Mouse (Mus musculus) common myeloid progenitor, adult 5-6 weeks (primary cell): Measurements from ENCODE around the gene Samd15. TPM values are rescaled to one million over a fixed set of nuclear protein-coding genes. Genes with fewer than 3 reads are reported as not detected.

ENCODE experiments used
- ATAC-seq: replicated peaks from 2 replicates; pipeline ENCODE4 v1.8.0; 2016; ENCODE audit warnings: low read depth, mild to moderate bottlenecking, moderate TSS enrichment, inconsistent platforms; ENCODE audit not compliant: poor library complexity, severe bottlenecking
- total RNA-seq: library from RNA; stranded (forward); fragments of 200-1000, 187-1606 nt; gene quantifications from 2 replicates; pipeline ENCODE4 v1.2.3, GENCODE M21; 2017

Samd15 gene
- total RNA-seq, 1 experiment from 2014 or later, result 2.1 TPM

- ATAC-seq, result no peak
Observed at GRCm38 (mm10) chr12:87226801-87227200, 27.3 kb downstream of the Samd15 start.

DNA sequence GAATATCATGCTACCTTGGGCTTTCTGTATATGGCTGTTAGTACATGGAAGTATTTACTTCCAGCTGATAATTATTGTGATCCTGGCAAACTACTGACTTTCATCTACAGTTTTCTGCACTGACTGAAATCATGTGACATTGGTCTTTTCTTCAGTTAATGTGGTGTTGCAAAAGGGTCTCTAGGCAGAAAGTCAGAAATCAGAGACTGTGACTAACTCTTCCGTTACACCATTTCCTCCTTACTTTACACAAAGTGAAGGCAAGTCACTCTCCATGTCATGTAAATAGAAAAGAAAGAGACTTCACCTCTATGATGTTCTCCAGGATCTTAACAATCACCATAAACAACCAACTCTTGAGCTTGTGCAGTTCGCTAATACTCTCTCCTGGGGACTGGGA is 30.1 kb downstream of the Samd15 start:
- ATAC-seq, result no peak

DNA sequence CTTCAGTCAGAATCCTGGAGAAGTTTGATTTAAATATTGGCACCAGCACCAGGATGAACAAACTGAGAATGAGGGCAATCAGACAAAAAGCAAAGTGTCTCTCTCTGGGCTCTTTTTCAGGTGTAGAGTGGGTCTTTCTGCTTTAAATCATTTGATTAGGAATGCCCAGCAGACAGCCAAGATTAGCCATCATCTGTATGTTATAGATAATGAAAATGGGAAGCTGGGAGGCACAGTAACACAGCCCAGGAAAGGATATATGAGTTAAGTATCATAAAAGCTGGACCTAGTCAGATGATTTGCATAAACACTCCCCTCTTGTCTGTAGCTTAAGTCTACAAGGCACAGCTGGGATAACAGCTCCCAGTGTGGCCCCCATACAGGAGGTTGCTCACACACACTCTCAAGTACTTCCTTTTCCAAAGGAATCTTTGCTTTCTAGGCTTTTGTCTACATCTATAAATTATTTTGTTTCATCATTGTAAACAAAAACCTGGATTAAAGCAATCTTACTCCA is 30.9 kb downstream of the Samd15 start:
- no peak for ATAC-seq

DNA sequence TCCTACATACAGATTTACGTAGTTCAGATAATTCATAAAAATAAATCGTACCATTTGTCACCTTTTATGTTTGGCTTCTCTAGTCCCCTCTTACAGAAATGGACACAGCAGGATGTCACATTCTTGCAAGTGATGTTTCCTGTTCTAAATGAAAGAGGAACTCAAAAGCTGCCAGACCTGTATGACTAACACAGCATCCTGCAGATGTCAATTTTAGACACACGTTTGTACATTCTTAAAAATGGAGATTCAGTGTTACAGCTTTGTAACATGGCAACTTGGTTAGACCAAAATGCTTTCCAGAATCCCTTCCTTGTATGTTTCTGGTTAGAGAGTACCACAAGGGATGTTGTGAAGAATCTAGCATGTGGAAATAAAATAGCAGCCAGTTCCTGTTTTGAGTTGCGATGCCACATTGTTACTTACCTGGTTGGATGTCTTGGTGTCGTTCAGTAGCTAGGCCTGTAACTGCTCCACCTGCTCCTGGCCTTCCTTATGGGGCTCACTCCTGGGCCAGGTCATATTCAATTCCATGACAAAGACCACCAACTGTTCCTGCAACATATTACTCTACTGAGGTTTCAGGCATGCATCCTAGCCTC is 37.5 kb downstream of the Samd15 start:
- peak; percentile 81 for ATAC-seq

GRCm38 (mm10) chr12:87238632-87239031 is 39.1 kb downstream of the Samd15 start, which contains the start of gene Noxred1:
Gene Noxred1, minus strand, starts transcription at chr12:87238732.
- ATAC-seq, result no peak

GRCm38 (mm10) chr12:87250161-87250560 is 50.6 kb downstream of the Samd15 start:
- ATAC-seq, result no peak

- ATAC-seq, result no peak
Observed at GRCm38 (mm10) chr12:87253878-87254277, 54.4 kb downstream of the Samd15 start.

DNA sequence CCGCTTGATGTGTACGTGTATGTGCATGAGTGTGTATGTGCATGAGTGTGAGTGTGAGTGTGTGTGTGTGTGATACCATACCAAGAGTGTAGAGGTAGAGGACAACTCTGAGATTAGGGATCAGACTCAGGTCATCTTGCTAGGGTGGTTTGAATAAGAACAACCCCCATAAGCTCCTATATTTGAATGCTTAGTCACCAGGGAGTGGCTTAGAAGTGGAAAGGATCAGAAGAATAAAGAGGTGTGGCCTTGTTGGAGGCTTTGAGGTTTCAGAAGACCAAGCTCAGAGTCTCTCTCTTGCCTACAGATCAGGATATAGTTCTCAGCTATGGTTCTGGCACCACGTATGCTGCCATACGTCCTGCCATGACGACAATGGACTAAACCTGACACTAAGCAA is 57.1 kb downstream of the Samd15 start:
- peak; percentile 42 for ATAC-seq

DNA sequence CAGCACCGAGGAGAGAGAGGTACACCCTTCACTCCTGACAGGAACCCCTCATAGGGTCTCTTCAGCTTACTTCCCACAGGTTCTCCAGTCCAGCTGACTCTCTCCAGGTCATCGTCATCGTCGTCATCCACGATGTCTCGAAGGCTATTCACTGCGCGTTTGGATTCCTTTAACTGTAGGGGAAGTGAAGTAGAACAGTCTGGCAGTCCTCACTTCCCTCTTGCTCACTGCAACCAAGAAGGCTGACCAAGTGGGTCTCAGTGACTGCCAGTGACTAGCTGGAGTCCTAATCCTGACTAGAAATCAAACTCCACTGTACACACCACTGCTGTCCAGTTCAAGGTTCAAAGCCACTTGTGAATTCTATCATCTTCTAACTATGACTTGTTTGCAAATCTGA is 61.0 kb downstream of the Samd15 start:
- ATAC-seq, result no peak

Other genes with a start within 250 kb of the Samd15 start
- gene Zdhhc22, start 209.3 kb upstream of the Samd15 start, total RNA-seq, result not detected in 2 replicates
- gene Tmem63c, start 178.4 kb upstream of the Samd15 start, total RNA-seq, result not detected in 2 replicates
- gene Ngb, start 97.2 kb upstream of the Samd15 start, total RNA-seq, result not detected in 2 replicates
- gene Gstz1, start 52.6 kb upstream of the Samd15 start, total RNA-seq, result 18.1 and 19.7 TPM in 2 replicates
- 7.9 and 9.7 TPM in 2 replicates for gene Pomt2, start 51.8 kb upstream of the Samd15 start, total RNA-seq
- 8.1 TPM in 2 replicates for gene Tmed8, start 731 bp downstream of the Samd15 start, total RNA-seq
- gene Noxred1, start 39.0 kb downstream of the Samd15 start, total RNA-seq, result not detected in 2 replicates
- gene Vipas39, start 66.5 kb downstream of the Samd15 start, total RNA-seq, result 19.3 and 23.7 TPM in 2 replicates
- gene Ahsa1, start 66.8 kb downstream of the Samd15 start, total RNA-seq, result 253 and 275 TPM in 2 replicates
- gene Ism2, start 100.0 kb downstream of the Samd15 start, total RNA-seq, result not detected in 2 replicates
- 70.8 and 79.8 TPM in 2 replicates for gene Sptlc2, start 188.6 kb downstream of the Samd15 start, total RNA-seq
- gene Slirp, start 244.2 kb downstream of the Samd15 start, total RNA-seq, result 100.0 and 104 TPM in 2 replicates
- 48.6 and 72.2 TPM in 2 replicates for gene Alkbh1, start 244.3 kb downstream of the Samd15 start, total RNA-seq